Mouse (Mus musculus) layer of hippocampus, adult 8-10 months (tissue): ENCODE data around the gene Ccdc36. TPM values are rescaled to one million over a fixed set of nuclear protein-coding genes. Genes with fewer than 3 reads are reported as not detected.

Experiments
- DNase-seq, 2 experiments: peaks; one replicate each; pipeline ENCODE4 v3.0.0; 2022; ENCODE audit warnings: low spot score in 2 of 2
- total RNA-seq, 4 experiments: library from RNA; stranded (reverse); gene quantifications; 2 replicates each; pipeline ENCODE4 v1.2.4; 2022

The Ccdc36 gene
- total RNA-seq, 4 experiments from 2014 or later: 0.11 to 0.26 (median 0.15) TPM

DNA sequence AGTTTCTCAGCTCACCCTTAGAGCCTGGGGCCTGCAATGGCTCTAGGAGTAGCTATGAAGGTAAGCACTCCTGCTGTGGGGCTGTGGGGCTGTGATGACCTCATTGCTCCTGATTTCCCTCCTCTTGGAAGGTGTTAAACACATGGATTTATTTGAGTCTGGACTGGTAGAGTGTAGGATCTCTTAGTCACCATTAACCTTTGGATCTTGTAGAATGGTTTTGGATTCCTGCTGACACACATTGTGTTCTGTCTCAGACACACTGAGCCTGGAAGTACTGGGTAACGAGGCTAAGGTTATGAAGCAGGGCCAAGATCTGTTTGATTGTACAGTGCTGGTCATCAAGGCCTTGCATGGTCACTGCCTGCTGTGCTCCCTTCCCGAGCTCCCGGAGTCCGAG, 49.0 kb downstream of the Ccdc36 start:
- DNase-seq: no peak

DNA sequence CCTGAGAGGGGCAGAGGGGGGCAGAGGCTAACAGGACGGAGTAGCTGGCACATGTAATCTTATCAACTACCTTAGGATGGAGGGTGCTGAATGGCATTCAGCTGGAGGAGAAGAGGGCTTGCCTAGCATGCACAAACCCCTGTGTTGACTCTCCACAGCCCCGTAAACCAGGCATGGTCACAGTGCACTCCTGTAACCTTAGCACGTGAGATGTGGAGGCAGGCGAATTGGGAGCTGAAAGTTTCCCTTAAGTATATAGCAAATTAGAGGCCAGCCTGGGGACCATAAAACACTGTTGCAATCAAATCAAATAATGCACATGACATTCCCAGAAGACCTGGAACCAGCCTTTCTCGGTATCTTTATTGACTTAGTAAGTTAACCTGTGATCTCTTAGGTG, 49.5 kb downstream of the Ccdc36 start:
- DNase-seq: no peak

DNA sequence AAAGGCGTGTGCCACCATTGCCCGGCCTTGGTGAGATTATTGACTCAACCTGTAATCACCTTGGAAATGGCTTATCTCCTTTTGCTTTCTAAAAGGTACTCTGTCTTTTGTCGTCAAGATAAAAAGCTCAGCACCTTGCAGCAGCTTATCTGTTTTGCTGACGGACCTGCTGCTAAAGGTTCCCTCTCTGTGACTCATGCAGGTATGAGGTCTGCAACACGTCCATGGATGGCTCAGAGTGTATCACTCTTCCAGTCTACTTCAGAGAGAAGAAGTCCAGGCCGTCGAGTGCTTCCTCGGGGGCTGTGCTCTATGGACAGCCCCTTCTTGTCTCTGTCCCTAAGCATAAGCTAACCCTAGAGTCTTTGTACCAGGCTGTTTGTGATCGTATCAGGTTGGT, 50.0 kb downstream of the Ccdc36 start:
- DNase-seq: no peak

Other genes with a start within 250 kb of the Ccdc36 start
- gene Bsn, start 238.1 kb downstream of the Ccdc36 start, total RNA-seq: 100 to 1,000 TPM; 192 to 224 (median 203) TPM
- 10 to 100 TPM; 70.4 to 75.9 (median 73.9) TPM for gene Dag1, start 164.5 kb downstream of the Ccdc36 start, total RNA-seq
- 100 to 1,000 TPM; 106 to 131 (median 116) TPM for gene Nicn1, start 138.1 kb downstream of the Ccdc36 start, total RNA-seq
- 10 to 100 TPM; 30.1 to 37.2 (median 34.8) TPM for gene Amt, start 131.6 kb downstream of the Ccdc36 start, total RNA-seq
- gene Rhoa, start 122.4 kb downstream of the Ccdc36 start, total RNA-seq: 100 to 1,000 TPM; 157 to 186 (median 166) TPM
- 10 to 100 TPM; 31.7 to 39.2 (median 36.8) TPM for gene Tcta, start 122.3 kb downstream of the Ccdc36 start, total RNA-seq
- 100 to 1,000 TPM in 1 of 4 experiments, 10 to 100 TPM in 3; 57.7 to 113 (median 78.2) TPM for gene Gpx1, start 89.6 kb downstream of the Ccdc36 start, total RNA-seq
- 100 to 1,000 TPM; 102 to 124 (median 112) TPM for gene Usp4, start 80.6 kb downstream of the Ccdc36 start, total RNA-seq
- gene 1700102P08Rik, start 35.7 kb downstream of the Ccdc36 start, total RNA-seq: 1 to 10 TPM; 1.3 to 2.1 (median 1.9) TPM
- gene BC048562, start 8.0 kb upstream of the Ccdc36 start, total RNA-seq: not detected
- gene Ccdc71, start 32.0 kb upstream of the Ccdc36 start, total RNA-seq: 10 to 100 TPM; 31.3 to 44.7 (median 36.6) TPM
- gene Klhdc8b, start 33.1 kb upstream of the Ccdc36 start, total RNA-seq: 10 to 100 TPM; 22.0 to 32.0 (median 24.2) TPM
- gene Lamb2, start 51.3 kb upstream of the Ccdc36 start, total RNA-seq: 10 to 100 TPM; 28.9 to 46.8 (median 34.7) TPM
- gene Usp19, start 62.1 kb upstream of the Ccdc36 start, total RNA-seq: 100 to 1,000 TPM; 144 to 189 (median 157) TPM
- gene Qars, start 79.2 kb upstream of the Ccdc36 start, total RNA-seq: 10 to 100 TPM; 84.0 to 96.5 (median 89.4) TPM
- 100 to 1,000 TPM; 141 to 150 (median 146) TPM for gene Qrich1, start 88.3 kb upstream of the Ccdc36 start, total RNA-seq
- 10 to 100 TPM; 53.1 to 59.5 (median 58.0) TPM for gene Impdh2, start 131.8 kb upstream of the Ccdc36 start, total RNA-seq
- 10 to 100 TPM; 63.7 to 73.3 (median 70.0) TPM for gene Ndufaf3, start 138.9 kb upstream of the Ccdc36 start, total RNA-seq
- 100 to 1,000 TPM in 1 of 4 experiments, 10 to 100 TPM in 3; 89.4 to 104 (median 95.7) TPM for gene Dalrd3, start 141.4 kb upstream of the Ccdc36 start, total RNA-seq
- 100 to 1,000 TPM; 123 to 146 (median 129) TPM for gene Wdr6, start 150.3 kb upstream of the Ccdc36 start, total RNA-seq
- gene P4htm, start 169.2 kb upstream of the Ccdc36 start, total RNA-seq: 10 to 100 TPM; 92.9 to 99.1 (median 97.8) TPM
- 10 to 100 TPM; 49.4 to 60.4 (median 54.9) TPM for gene Arih2, start 220.9 kb upstream of the Ccdc36 start, total RNA-seq
- 10 to 100 TPM; 14.3 to 17.4 (median 16.6) TPM for gene Slc25a20, start 233.6 kb upstream of the Ccdc36 start, total RNA-seq